Mouse (Mus musculus): Measurements from ENCODE around the gene Wdr34. TPM values are rescaled to one million over a fixed set of nuclear protein-coding genes. Genes with fewer than 3 reads are reported as not detected.

The Wdr34 gene
- 18.7 and 25.0 TPM in 2 replicates for polyA plus RNA-seq (2015; fragmentation: Nextera tagmentation; extraction: Ambion mirVana)

DNA sequence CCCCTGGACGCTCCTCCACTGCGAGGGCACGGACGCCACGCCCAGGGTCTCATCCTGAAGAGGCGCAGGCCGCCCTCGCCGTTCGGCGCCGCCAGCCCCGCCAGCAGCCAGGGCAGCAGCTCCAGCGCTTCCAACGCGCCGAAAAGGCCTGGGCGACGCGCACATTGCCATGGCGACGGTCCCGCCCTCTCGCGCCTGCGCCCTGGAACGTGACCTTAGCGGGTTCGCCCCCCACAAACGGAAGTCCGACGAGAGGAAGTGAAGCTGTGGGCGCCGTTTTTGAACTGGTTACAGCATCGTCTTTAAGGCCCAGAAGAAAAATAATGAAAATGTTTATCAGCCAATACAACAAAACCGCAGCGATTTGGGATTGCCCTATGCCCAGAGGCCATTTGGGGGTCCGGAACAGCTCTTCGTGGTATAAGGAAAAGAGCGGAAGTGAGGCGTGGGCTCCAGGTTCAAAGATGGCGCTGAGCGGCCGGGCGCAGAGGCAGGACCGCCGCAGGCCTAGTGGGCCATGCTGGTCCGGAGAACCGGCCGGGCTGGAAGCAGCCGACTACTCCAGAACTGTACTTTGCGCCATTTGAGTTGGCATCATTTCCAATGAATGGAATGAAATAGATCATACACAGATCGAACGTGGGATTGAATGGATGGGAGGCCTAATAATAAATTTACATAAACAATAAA is at the start of gene Wdr34:
Wdr34 (minus strand) TSS at position 183 of the 690 bp plus-strand sequence.
- Histone ChIP-seq H3K9me3 (replicated peaks) (no peaks in the 10 kb centered on the region), H3K4me3 (peak within 1 kb of the TSS; percentile 71), H3K9ac (peak within 1 kb of the TSS; percentile 65), H3K36me3 (no peaks in the 10 kb centered on the region), H3K4me2 (peak within 1 kb of the TSS; percentile 80), H3K27ac (peak within 1 kb of the TSS; percentile 88), H3K4me1 (replicated peaks) (0 out of 2 replicates have a peak, but pooled peaks cover 6% of the 10 kb centered on the region), H3K27me3 (0 out of 2 replicates have a peak, but pooled peaks cover under 1% of the 10 kb centered on the region)
- 1% methylated on average over 54 of the region's 54 CpGs for WGBS
- ATAC-seq (replicated peaks; ENCODE audit: insufficient number of reproducible peaks, insufficient read depth, low FRiP score, low read depth), result peak; percentile 92

DNA sequence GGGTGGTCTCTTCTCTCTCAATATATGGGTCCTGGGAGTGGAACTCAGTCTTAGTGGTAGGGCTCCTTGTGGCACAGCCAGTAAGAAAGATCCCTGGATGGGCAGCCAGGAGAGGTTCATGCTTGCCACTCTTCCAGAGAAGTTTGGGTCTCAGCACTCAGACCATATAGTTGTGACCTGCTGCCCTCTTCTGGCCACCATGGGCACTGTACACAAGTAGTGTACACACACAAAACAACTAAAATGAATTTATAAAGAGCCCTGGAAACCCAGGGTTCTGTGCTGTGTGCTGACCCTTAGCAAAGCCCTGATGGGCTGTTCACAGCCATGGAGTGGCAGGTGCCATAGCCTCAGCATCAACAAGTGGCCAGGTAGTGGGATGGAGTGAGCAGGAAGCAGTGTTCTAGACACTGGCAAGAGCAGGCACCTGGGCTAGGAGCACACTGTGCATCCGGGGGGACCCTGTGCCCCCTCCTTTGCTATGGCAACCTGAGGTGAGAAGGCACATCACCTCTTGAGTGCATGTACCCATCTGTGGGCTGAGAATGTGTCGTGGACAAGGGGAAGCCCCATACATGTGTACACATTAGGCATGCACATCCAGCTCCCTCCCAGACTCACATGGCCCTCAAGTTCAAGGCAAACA is 47.3 kb upstream of the Wdr34 start:
- Histone ChIP-seq H3K4me2 (no peak overlapping the region), H3K4me1 (replicated peaks) (peaks cover 25% of the 10 kb centered on the region), H3K27ac (no peak overlapping the region), H3K4me3 (no peak overlapping the region), H3K27me3 (no peaks in the 10 kb centered on the region), H3K9ac (no peak overlapping the region), H3K36me3 (peaks cover 29% of the 10 kb centered on the region), H3K9me3 (replicated peaks) (no peaks in the 10 kb centered on the region)
- 82% methylated on average over 2 of the region's 2 CpGs for WGBS
- ATAC-seq (replicated peaks; ENCODE audit: insufficient number of reproducible peaks, insufficient read depth, low FRiP score, low read depth), result no peak

- Histone ChIP-seq H3K27me3 (no peaks in the 10 kb centered on the region), H3K4me3 (peak overlapping the region; percentile 80), H3K27ac (peak overlapping the region; percentile 69), H3K4me2 (peak overlapping the region; percentile 82), H3K36me3 (peaks cover 25% of the 10 kb centered on the region; the same call in 1 of the 2 replicates), H3K4me1 (replicated peaks) (peaks cover 25% of the 10 kb centered on the region), H3K9ac (peak overlapping the region; percentile 61), H3K9me3 (replicated peaks) (no peaks in the 10 kb centered on the region)
- no peak for ATAC-seq (replicated peaks; ENCODE audit: insufficient number of reproducible peaks, insufficient read depth, low FRiP score, low read depth)
- whole genome bisulfite sequencing, result 2% methylated on average over 13 of the region's 13 CpGs
Measured at GRCm38 (mm10) chr2:30094208-30094588, 45.5 kb upstream of the Wdr34 start.

- H3K36me3 ChIP-seq, result peaks cover 19% of the 10 kb centered on the region; the same call in 1 of the 2 replicates
- under 1% methylated on average over 51 of the region's 51 CpGs for WGBS
- H3K4me3 ChIP-seq, result peak within 1 kb of the TSS; percentile 80
- peaks cover 25% of the 10 kb centered on the region for H3K4me1 ChIP-seq (replicated peaks)
- no peaks in the 10 kb centered on the region for H3K27me3 ChIP-seq
- H3K4me2 ChIP-seq, result peak within 1 kb of the TSS; percentile 82
- H3K9ac ChIP-seq, result peak within 1 kb of the TSS; percentile 81
- H3K9me3 ChIP-seq (replicated peaks), result no peaks in the 10 kb centered on the region
- peak within 1 kb of the TSS; percentile 69 for H3K27ac ChIP-seq
- ATAC-seq (replicated peaks; ENCODE audit: insufficient number of reproducible peaks, insufficient read depth, low FRiP score, low read depth), result peak; percentile 98
Measured at GRCm38 (mm10) chr2:30093471-30094207, 45.0 kb upstream of the Wdr34 start, which contains the start of gene Zdhhc12. Gene Zdhhc12 (minus strand): TSS chr2:30093648.

GRCm38 (mm10) chr2:30092280-30092918 is 43.7 kb upstream of the Wdr34 start:
- H3K36me3 ChIP-seq, result peaks cover 13% of the 10 kb centered on the region; the same call in 1 of the 2 replicates
- H3K4me2 ChIP-seq, result peak overlapping the region; percentile 82
- H3K9me3 ChIP-seq (replicated peaks), result no peaks in the 10 kb centered on the region
- no peak for ATAC-seq (replicated peaks; ENCODE audit: insufficient number of reproducible peaks, insufficient read depth, low FRiP score, low read depth)
- H3K4me3 ChIP-seq, result peak overlapping the region; percentile 80
- peak overlapping the region; percentile 81 for H3K9ac ChIP-seq
- no peak overlapping the region; the same call in 1 of the 2 replicates for H3K27ac ChIP-seq
- H3K27me3 ChIP-seq, result no peaks in the 10 kb centered on the region
- H3K4me1 ChIP-seq (replicated peaks), result peaks cover 25% of the 10 kb centered on the region
- WGBS, result 30% methylated on average over 6 of the region's 6 CpGs

DNA sequence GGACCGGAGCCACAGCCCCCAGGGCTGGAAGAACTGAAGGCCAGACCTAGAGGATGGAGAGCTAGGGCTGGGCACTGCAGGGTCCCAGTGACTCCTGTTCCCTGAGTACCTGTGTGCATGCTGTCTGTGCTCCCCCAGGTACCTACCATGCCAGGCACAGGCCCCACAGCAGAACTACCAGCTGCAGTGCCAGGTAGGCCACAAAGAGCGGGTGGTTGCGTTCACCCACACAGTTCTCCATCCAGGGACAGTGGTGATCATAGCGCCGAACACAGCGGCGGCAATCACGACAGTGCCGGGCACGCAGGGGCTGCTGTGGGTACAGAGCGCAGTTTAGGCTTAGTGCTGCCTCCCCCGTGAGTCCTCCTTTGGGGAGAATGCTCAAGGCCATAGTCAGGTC is 42.8 kb upstream of the Wdr34 start:
- H3K4me2 ChIP-seq, result no peak overlapping the region
- no peak overlapping the region for H3K27ac ChIP-seq
- no peak overlapping the region for H3K4me3 ChIP-seq
- H3K9me3 ChIP-seq (replicated peaks), result no peaks in the 10 kb centered on the region
- peaks cover 13% of the 10 kb centered on the region; the same call in 1 of the 2 replicates for H3K36me3 ChIP-seq
- H3K27me3 ChIP-seq, result no peaks in the 10 kb centered on the region
- peaks cover 25% of the 10 kb centered on the region for H3K4me1 ChIP-seq (replicated peaks)
- no peak overlapping the region for H3K9ac ChIP-seq
- ATAC-seq (replicated peaks; ENCODE audit: insufficient number of reproducible peaks, insufficient read depth, low FRiP score, low read depth), result no peak
- 94% methylated on average over 12 of the region's 12 CpGs for WGBS

- H3K4me1 ChIP-seq (replicated peaks), result peaks cover 8% of the 10 kb centered on the region
- no peak for ATAC-seq (replicated peaks; ENCODE audit: insufficient number of reproducible peaks, insufficient read depth, low FRiP score, low read depth)
- no peak overlapping the region for H3K4me3 ChIP-seq
- H3K9me3 ChIP-seq (replicated peaks), result no peaks in the 10 kb centered on the region
- no peak overlapping the region for H3K4me2 ChIP-seq
- no peak overlapping the region for H3K9ac ChIP-seq
- H3K27me3 ChIP-seq, result no peaks in the 10 kb centered on the region
- 89% methylated on average over 4 of the region's 4 CpGs for WGBS
- peaks cover 13% of the 10 kb centered on the region; the same call in 1 of the 2 replicates for H3K36me3 ChIP-seq
- H3K27ac ChIP-seq, result no peak overlapping the region
Measured at GRCm38 (mm10) chr2:30087310-30087709, 38.6 kb upstream of the Wdr34 start.

- ATAC-seq (replicated peaks; ENCODE audit: insufficient number of reproducible peaks, insufficient read depth, low FRiP score, low read depth), result peak; percentile 41; the same call in 1 of the 2 replicates
- Histone ChIP-seq H3K4me2 (peak overlapping the region; percentile 45), H3K27me3 (no peaks in the 10 kb centered on the region), H3K4me1 (replicated peaks) (peaks cover 7% of the 10 kb centered on the region; the same call in 1 of the 2 replicates), H3K36me3 (no peaks in the 10 kb centered on the region), H3K27ac (no peak overlapping the region), H3K9ac (no peak overlapping the region), H3K9me3 (replicated peaks) (no peaks in the 10 kb centered on the region), H3K4me3 (0 out of 2 replicates have a peak overlapping the region, but pooled peaks have one; percentile 18)
- WGBS, result 30% methylated on average over 12 of the region's 12 CpGs
Measured at GRCm38 (mm10) chr2:30084632-30085031, 36.0 kb upstream of the Wdr34 start.

- Histone ChIP-seq H3K9me3 (replicated peaks) (no peaks in the 10 kb centered on the region), H3K27ac (no peak overlapping the region), H3K4me1 (replicated peaks) (peaks cover 7% of the 10 kb centered on the region; the same call in 1 of the 2 replicates), H3K27me3 (no peaks in the 10 kb centered on the region), H3K36me3 (no peaks in the 10 kb centered on the region), H3K4me3 (no peak overlapping the region), H3K4me2 (peak overlapping the region; percentile 45; the same call in 1 of the 2 replicates), H3K9ac (no peak overlapping the region)
- ATAC-seq (replicated peaks; ENCODE audit: insufficient number of reproducible peaks, insufficient read depth, low FRiP score, low read depth), result no peak
- 52% methylated on average over 5 of the region's 5 CpGs for WGBS
Measured at GRCm38 (mm10) chr2:30084113-30084512, 35.4 kb upstream of the Wdr34 start.

DNA sequence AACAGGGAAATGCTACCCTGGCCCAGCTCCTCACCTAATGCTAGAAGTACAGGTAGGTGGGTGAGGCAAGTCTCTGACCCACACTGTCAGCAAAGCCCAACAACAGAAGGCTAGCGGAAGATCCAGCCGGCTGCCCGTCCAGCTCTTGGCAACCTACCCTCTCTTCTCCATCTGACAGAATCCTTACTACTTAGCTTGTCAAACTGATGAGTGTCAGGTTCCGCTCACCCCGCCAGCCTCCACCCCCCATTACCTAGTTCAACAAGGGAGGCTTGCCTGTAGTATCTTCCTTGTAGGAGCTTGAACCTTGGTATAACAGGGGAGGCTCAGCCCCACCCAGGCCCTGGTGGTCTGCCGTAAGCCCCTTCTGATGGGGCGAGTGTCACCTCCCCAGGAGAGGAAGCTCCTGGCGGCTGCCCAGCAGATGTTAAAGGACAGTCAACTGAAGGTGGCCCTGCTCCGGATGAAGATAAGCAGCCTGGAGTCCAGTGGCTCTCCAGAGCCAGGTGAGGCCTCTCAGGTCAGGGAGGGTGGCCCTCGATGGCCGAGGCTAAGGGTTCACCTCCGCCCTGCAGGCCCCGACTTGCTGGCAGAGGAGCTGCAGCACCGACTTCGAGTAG is 31.6 kb upstream of the Wdr34 start:
- no peaks in the 10 kb centered on the region for H3K9me3 ChIP-seq (replicated peaks)
- peaks cover 19% of the 10 kb centered on the region for H3K4me1 ChIP-seq (replicated peaks)
- no peaks in the 10 kb centered on the region for H3K27me3 ChIP-seq
- no peak overlapping the region for H3K27ac ChIP-seq
- H3K36me3 ChIP-seq, result no peaks in the 10 kb centered on the region
- no peak overlapping the region for H3K4me2 ChIP-seq
- no peak overlapping the region for H3K4me3 ChIP-seq
- WGBS, result 73% methylated on average over 15 of the region's 15 CpGs
- ATAC-seq (replicated peaks; ENCODE audit: insufficient number of reproducible peaks, insufficient read depth, low FRiP score, low read depth), result no peak
- H3K9ac ChIP-seq, result no peak overlapping the region
